Mouse (Mus musculus): ENCODE measurements around the gene Eif6.
"Not testable (repeated sequence)": the region's sequence is repeated elsewhere in the genome, so short reads cannot be mapped to it uniquely, and the experiment has no call there.

Eif6 gene

GRCm38 (mm10) chr2:155826630-155827424 is at the start of gene Eif6:
TSS of gene Eif6 (minus strand) at chr2:155826925.
- DNase-seq (ENCODE audit: extremely low read depth, low read depth): peak; percentile 85

GRCm38 (mm10) chr2:155873636-155874035 is 46.9 kb upstream of the Eif6 start:
- DNase-seq (ENCODE audit: extremely low read depth, low read depth): no peak

- no peak for DNase-seq (ENCODE audit: extremely low read depth, low read depth)
Observed at GRCm38 (mm10) chr2:155872930-155873507, 46.3 kb upstream of the Eif6 start.

GRCm38 (mm10) chr2:155872486-155872885 is 45.8 kb upstream of the Eif6 start:
- no peak for DNase-seq (ENCODE audit: extremely low read depth, low read depth)

GRCm38 (mm10) chr2:155869772-155870171 is 43.0 kb upstream of the Eif6 start:
- no peak for DNase-seq (ENCODE audit: extremely low read depth, low read depth)

GRCm38 (mm10) chr2:155868320-155868719 is 41.6 kb upstream of the Eif6 start:
- DNase-seq (ENCODE audit: extremely low read depth, low read depth): no peak

- no peak for DNase-seq (ENCODE audit: extremely low read depth, low read depth)
Observed at GRCm38 (mm10) chr2:155863301-155863867, 36.7 kb upstream of the Eif6 start.

GRCm38 (mm10) chr2:155862573-155863300 is 36.0 kb upstream of the Eif6 start:
- DNase-seq (ENCODE audit: extremely low read depth, low read depth): no peak

GRCm38 (mm10) chr2:155861581-155861980 is 34.9 kb upstream of the Eif6 start:
- DNase-seq (ENCODE audit: extremely low read depth, low read depth): no peak

- no peak for DNase-seq (ENCODE audit: extremely low read depth, low read depth)
Observed at GRCm38 (mm10) chr2:155860102-155860501, 33.4 kb upstream of the Eif6 start.

GRCm38 (mm10) chr2:155852536-155852935 is 25.8 kb upstream of the Eif6 start:
- no peak for DNase-seq (ENCODE audit: extremely low read depth, low read depth)

- DNase-seq (ENCODE audit: extremely low read depth, low read depth): no peak
Observed at GRCm38 (mm10) chr2:155850120-155850519, 23.4 kb upstream of the Eif6 start.

- DNase-seq (ENCODE audit: extremely low read depth, low read depth): no peak
Observed at GRCm38 (mm10) chr2:155849464-155849863, 22.7 kb upstream of the Eif6 start.

GRCm38 (mm10) chr2:155848291-155848690 is 21.6 kb upstream of the Eif6 start:
- DNase-seq (ENCODE audit: extremely low read depth, low read depth): peak; percentile 47

GRCm38 (mm10) chr2:155846930-155847329 is 20.2 kb upstream of the Eif6 start:
- no peak for DNase-seq (ENCODE audit: extremely low read depth, low read depth)

- DNase-seq (ENCODE audit: extremely low read depth, low read depth): no peak
Observed at GRCm38 (mm10) chr2:155838961-155839360, 12.2 kb upstream of the Eif6 start.

GRCm38 (mm10) chr2:155837961-155838360 is 11.2 kb upstream of the Eif6 start:
- no peak for DNase-seq (ENCODE audit: extremely low read depth, low read depth)

- no peak for DNase-seq (ENCODE audit: extremely low read depth, low read depth)
Observed at GRCm38 (mm10) chr2:155834732-155835131, 8.0 kb upstream of the Eif6 start, which contains the start of gene Fam83c. TSS of gene Fam83c (minus strand) at chr2:155834854.

- DNase-seq (ENCODE audit: extremely low read depth, low read depth): not testable (repeated sequence)
Observed at GRCm38 (mm10) chr2:155832087-155832486, 5.4 kb upstream of the Eif6 start.

GRCm38 (mm10) chr2:155831302-155831701 is 4.6 kb upstream of the Eif6 start:
- no peak for DNase-seq (ENCODE audit: extremely low read depth, low read depth)

- DNase-seq (ENCODE audit: extremely low read depth, low read depth): no peak
Observed at GRCm38 (mm10) chr2:155830841-155831240, 4.1 kb upstream of the Eif6 start.

Measured in MEL-GATA-1-ER (cell line).